Mouse (Mus musculus) left cerebral cortex, postnatal 10 days (tissue): Measurements from ENCODE around the gene Wdr20. TPM values are rescaled to one million over a fixed set of nuclear protein-coding genes. Genes with fewer than 3 reads are reported as not detected.
"Not testable (repeated sequence)": the region's sequence is repeated elsewhere in the genome, so short reads cannot be mapped to it uniquely, and the experiment has no call there.

Source experiments
- DNase-seq, 2 experiments: peaks; one replicate each; pipeline ENCODE4 v3.0.0; 2021 to 2022; ENCODE audit warnings: low spot score in 2 of 2, mixed read lengths in 1 of 2; ENCODE audit errors: extremely low spot score in 1 of 2
- intact Hi-C: fragments of 180-260 bp; cut with DNase I; formaldehyde crosslinking; loops from one replicate; pipeline ENCODE4 v1.15.1; 2025
- total RNA-seq, 2 experiments: library from RNA; stranded (reverse); gene quantifications; 2 replicates each; pipeline ENCODE4 v1.2.3; 2021

Gene Wdr20
- total RNA-seq, 2 experiments from 2014 or later: 34.6 to 35.9 TPM

- DNase-seq: peak in 1 of 2 experiments; percentile 62
- intact Hi-C loops: no loop called here
Measured at GRCm38 (mm10) chr12:110706337-110707231, 31.2 kb upstream of the Wdr20 start.

GRCm38 (mm10) chr12:110707451-110707850 is 30.3 kb upstream of the Wdr20 start:
- no peak for DNase-seq
- intact Hi-C loops: no loop called here

- intact Hi-C loops: no loop called here
- DNase-seq: no peak
Measured at GRCm38 (mm10) chr12:110711270-110711669, 26.5 kb upstream of the Wdr20 start.

GRCm38 (mm10) chr12:110713784-110714183 is 24.0 kb upstream of the Wdr20 start:
- DNase-seq: no peak
- intact Hi-C loops: no loop called here

- intact Hi-C loops: no loop called here
- DNase-seq: no peak
Measured at GRCm38 (mm10) chr12:110714215-110714614, 23.5 kb upstream of the Wdr20 start.

- intact Hi-C loops: no loop called here
Measured at GRCm38 (mm10) chr12:110716004-110716403, 21.7 kb upstream of the Wdr20 start.

GRCm38 (mm10) chr12:110725051-110725450 is 12.7 kb upstream of the Wdr20 start:
- DNase-seq: no peak
- intact Hi-C loops: no loop called here

More at GRCm38 (mm10) chr12:110716004-110716403, 21.7 kb upstream of the Wdr20 start:
- no peak for DNase-seq

- no peak for DNase-seq
- intact Hi-C loops: no loop called here
Measured at GRCm38 (mm10) chr12:110725489-110725888, 12.3 kb upstream of the Wdr20 start.

- intact Hi-C loops: no loop called here
- no peak for DNase-seq
Measured at GRCm38 (mm10) chr12:110726428-110726827, 11.3 kb upstream of the Wdr20 start.

GRCm38 (mm10) chr12:110733254-110733653 is 4.5 kb upstream of the Wdr20 start:
- DNase-seq, intact Hi-C loops: not testable (repeated sequence)

- intact Hi-C loops: loop anchor here (5.0 kb wide), 2 partner anchors 51 to 106 kb away; partner anchors contain the start of gene Mok
- no peak for DNase-seq
Measured at GRCm38 (mm10) chr12:110736641-110737040, 1.1 kb upstream of the Wdr20 start.

GRCm38 (mm10) chr12:110738158-110738921 is 596 bp downstream of the Wdr20 start:
- intact Hi-C loops: loop anchor here (5.0 kb wide), 2 partner anchors 49 to 104 kb away; partner anchors contain the start of gene Mok
- DNase-seq: peak in 1 of 2 experiments; percentile 52

GRCm38 (mm10) chr12:110750770-110751439 is 13.2 kb downstream of the Wdr20 start:
- DNase-seq: no peak
- intact Hi-C loops: no loop called here

- DNase-seq: no peak
- intact Hi-C loops: no loop called here
Measured at GRCm38 (mm10) chr12:110752703-110753102, 15.0 kb downstream of the Wdr20 start.

GRCm38 (mm10) chr12:110753976-110754375 is 16.2 kb downstream of the Wdr20 start:
- DNase-seq: no peak
- intact Hi-C loops: no loop called here

GRCm38 (mm10) chr12:110757161-110757560 is 19.4 kb downstream of the Wdr20 start:
- DNase-seq: no peak
- intact Hi-C loops: no loop called here

- intact Hi-C loops: no loop called here
- no peak for DNase-seq
Measured at GRCm38 (mm10) chr12:110758932-110759331, 21.2 kb downstream of the Wdr20 start.

- intact Hi-C loops: no loop called here
- no peak for DNase-seq
Measured at GRCm38 (mm10) chr12:110762321-110762720, 24.6 kb downstream of the Wdr20 start.

- intact Hi-C loops: no loop called here
- no peak for DNase-seq
Measured at GRCm38 (mm10) chr12:110764531-110764930, 26.8 kb downstream of the Wdr20 start.
